Mouse (Mus musculus): Measurements from ENCODE around the gene Polk. TPM values are rescaled to one million over a fixed set of nuclear protein-coding genes. Genes with fewer than 3 reads are reported as not detected.

Polk gene
- polyA plus RNA-seq, 1 experiment from 2014 or later, result 7.7 TPM

GRCm38 (mm10) chr13:96527022-96527421 lies 15.4 kb downstream of the Polk start:
- Histone ChIP-seq H3K4me3 (no peak overlapping the region), H3K9me3 (no peaks in the 10 kb centered on the region), H3K36me3 (no peaks in the 10 kb centered on the region), H3K9ac (no peak overlapping the region), H3K27ac (no peak overlapping the region), H3K4me2 (replicated peaks) (no peak overlapping the region), H3K27me3 (replicated peaks) (no peaks in the 10 kb centered on the region), H3K4me1 (no peaks in the 10 kb centered on the region)
- no peak for ATAC-seq (ENCODE audit: low FRiP score, low read depth)
- WGBS, result 95% methylated on average over 3 of the region's 3 CpGs

DNA sequence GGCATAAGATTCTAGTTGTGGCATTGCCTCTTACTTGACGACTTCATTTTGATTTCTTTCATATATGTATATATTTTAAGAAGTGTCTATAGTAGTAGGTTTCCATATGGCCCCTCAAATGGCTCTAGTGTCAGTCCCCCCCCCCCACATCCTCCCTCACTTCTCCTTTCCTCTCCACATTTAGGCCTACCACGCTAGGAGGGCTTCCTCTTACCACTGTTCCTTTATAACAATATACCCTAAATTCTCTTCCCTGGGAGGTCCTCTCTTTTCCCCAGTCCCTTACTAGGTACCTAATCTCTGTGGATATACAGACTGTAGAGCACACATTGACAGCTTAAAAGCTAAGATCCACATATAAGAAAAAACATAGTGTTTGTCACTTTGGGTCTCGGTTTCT lies 21.1 kb downstream of the Polk start:
- Histone ChIP-seq H3K4me1 (no peaks in the 10 kb centered on the region), H3K36me3 (peaks cover 2% of the 10 kb centered on the region; the same call in 1 of the 2 replicates), H3K9me3 (no peaks in the 10 kb centered on the region), H3K27ac (no peak overlapping the region), H3K27me3 (replicated peaks) (no peaks in the 10 kb centered on the region), H3K9ac (no peak overlapping the region), H3K4me3 (no peak overlapping the region), H3K4me2 (replicated peaks) (no peak overlapping the region)
- ATAC-seq (ENCODE audit: low FRiP score, low read depth), result no peak
- 94% methylated on average over 3 of the region's 3 CpGs for WGBS

- peaks cover 4% of the 10 kb centered on the region; the same call in 1 of the 2 replicates for H3K36me3 ChIP-seq
These were observed 25.0 kb downstream of the Polk start for GRCm38 (mm10) chr13:96517335-96517734.

DNA sequence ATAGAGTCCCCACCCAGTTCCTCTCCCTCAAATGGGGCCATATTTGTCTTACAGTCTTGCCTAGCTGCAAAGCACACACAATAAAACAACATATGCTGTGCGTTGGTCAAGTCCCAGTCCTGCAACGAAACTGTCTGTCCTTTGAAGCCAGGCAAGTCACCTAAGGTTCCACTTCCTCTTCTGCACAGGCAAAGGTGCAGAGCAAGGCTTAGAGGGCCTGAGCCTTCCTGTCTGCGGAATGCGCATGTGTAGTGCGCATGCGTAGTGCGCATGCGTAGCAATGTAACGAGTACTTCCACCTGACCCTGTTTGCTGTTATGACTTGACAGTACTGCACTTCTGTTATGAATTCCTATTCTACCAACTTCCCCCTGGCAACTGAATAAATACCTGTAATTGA lies 26.1 kb downstream of the Polk start:
- no peaks in the 10 kb centered on the region for H3K9me3 ChIP-seq
- no peak overlapping the region for H3K4me3 ChIP-seq
- no peaks in the 10 kb centered on the region for H3K27me3 ChIP-seq (replicated peaks)
- no peak overlapping the region for H3K27ac ChIP-seq
- no peak overlapping the region for H3K9ac ChIP-seq
- WGBS, result 93% methylated on average over 9 of the region's 9 CpGs
- no peaks in the 10 kb centered on the region for H3K4me1 ChIP-seq
- no peak for ATAC-seq (ENCODE audit: low FRiP score, low read depth)
- no peak overlapping the region for H3K4me2 ChIP-seq (replicated peaks)
- peaks cover 4% of the 10 kb centered on the region; the same call in 1 of the 2 replicates for H3K36me3 ChIP-seq

More at GRCm38 (mm10) chr13:96517335-96517734, 25.0 kb downstream of the Polk start:
- Histone ChIP-seq H3K27me3 (replicated peaks) (no peaks in the 10 kb centered on the region), H3K9ac (no peak overlapping the region), H3K4me3 (no peak overlapping the region), H3K27ac (no peak overlapping the region), H3K4me1 (no peaks in the 10 kb centered on the region), H3K4me2 (replicated peaks) (no peak overlapping the region), H3K9me3 (no peaks in the 10 kb centered on the region)
- no peak for ATAC-seq (ENCODE audit: low FRiP score, low read depth)
- WGBS, result 94% methylated on average over 2 of the region's 2 CpGs

DNA sequence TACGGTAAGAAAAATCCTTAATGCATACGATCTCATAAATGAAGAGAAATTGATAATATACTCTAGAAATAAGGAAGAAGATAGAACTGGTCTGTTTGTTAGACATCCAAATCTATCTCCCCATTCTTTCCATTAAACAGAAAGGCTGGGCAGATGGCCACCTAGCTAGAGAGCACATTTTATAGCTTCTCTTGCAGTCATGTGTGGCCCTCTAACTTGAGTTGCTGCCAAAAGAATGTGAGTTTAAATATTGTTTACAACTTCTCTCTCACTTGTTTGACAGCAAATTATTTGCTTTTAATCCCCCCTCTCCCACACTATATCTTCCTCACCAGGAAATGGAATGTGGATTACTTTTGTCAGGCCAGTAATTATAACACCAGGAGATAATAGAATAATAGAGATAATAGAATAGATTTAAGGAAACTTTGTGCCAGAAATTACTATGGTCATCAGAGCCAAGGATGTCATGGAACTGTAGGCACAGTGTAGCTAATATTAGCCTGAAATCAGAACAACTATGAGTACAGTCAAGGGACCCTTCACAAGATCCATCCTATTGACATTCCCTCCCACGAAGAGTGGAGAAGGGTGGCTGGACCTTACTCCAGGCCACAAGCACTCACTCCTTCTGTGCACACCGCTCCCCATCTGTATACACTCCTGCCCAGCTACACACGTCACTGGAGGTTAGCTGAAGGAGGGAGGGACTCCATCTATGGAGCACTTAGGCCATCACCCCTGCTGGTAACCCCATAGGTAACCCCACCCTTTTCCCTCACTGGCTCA lies 28.0 kb downstream of the Polk start:
- H3K27ac ChIP-seq, result no peak overlapping the region
- H3K36me3 ChIP-seq, result peaks cover 4% of the 10 kb centered on the region; the same call in 1 of the 2 replicates
- H3K9me3 ChIP-seq, result no peaks in the 10 kb centered on the region
- 78% methylated on average over 5 of the region's 5 CpGs for WGBS
- no peak overlapping the region for H3K4me3 ChIP-seq
- no peaks in the 10 kb centered on the region for H3K27me3 ChIP-seq (replicated peaks)
- H3K4me2 ChIP-seq (replicated peaks), result no peak overlapping the region
- H3K9ac ChIP-seq, result no peak overlapping the region
- ATAC-seq (ENCODE audit: low FRiP score, low read depth), result no peak
- H3K4me1 ChIP-seq, result no peaks in the 10 kb centered on the region

DNA sequence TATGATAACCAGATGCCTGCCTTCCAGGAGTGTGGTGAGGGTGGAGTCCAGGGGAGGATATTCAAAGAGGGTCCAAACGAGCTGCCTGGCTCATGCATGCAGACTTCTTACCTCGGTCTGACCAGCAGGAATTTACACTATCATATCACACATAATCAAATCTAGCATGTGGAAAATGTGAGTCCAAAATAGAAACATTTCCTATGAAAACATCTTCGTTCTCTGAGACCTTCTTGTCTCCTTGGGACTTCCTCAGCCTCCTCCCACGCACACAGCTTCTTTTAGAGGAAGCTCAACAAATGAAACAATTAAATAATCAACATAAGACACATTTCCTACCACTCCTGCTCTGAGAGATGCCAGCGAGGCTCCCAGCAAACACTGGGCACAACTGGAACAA lies 30.5 kb downstream of the Polk start:
- H3K27ac ChIP-seq, result no peak overlapping the region
- no peak overlapping the region for H3K9ac ChIP-seq
- no peak overlapping the region for H3K4me2 ChIP-seq (replicated peaks)
- no peaks in the 10 kb centered on the region for H3K9me3 ChIP-seq
- peaks cover 4% of the 10 kb centered on the region; the same call in 1 of the 2 replicates for H3K36me3 ChIP-seq
- H3K27me3 ChIP-seq (replicated peaks), result no peaks in the 10 kb centered on the region
- 78% methylated on average over 5 of the region's 5 CpGs for WGBS
- ATAC-seq (ENCODE audit: low FRiP score, low read depth), result no peak
- no peaks in the 10 kb centered on the region for H3K4me1 ChIP-seq
- no peak overlapping the region for H3K4me3 ChIP-seq

- Histone ChIP-seq H3K4me3 (no peak overlapping the region), H3K9ac (no peak overlapping the region), H3K27me3 (replicated peaks) (no peaks in the 10 kb centered on the region), H3K36me3 (peaks cover 2% of the 10 kb centered on the region; the same call in 1 of the 2 replicates), H3K27ac (no peak overlapping the region), H3K9me3 (no peaks in the 10 kb centered on the region), H3K4me1 (no peaks in the 10 kb centered on the region), H3K4me2 (replicated peaks) (no peak overlapping the region)
- 89% methylated on average over 1 of the region's 1 CpGs for WGBS
- ATAC-seq (ENCODE audit: low FRiP score, low read depth), result no peak
These were observed 31.1 kb downstream of the Polk start for GRCm38 (mm10) chr13:96511262-96511661.

- 87% methylated on average over 13 of the region's 13 CpGs for WGBS
- no peak overlapping the region for H3K9ac ChIP-seq
- H3K4me2 ChIP-seq (replicated peaks), result no peak overlapping the region
- H3K36me3 ChIP-seq, result no peaks in the 10 kb centered on the region
- no peak overlapping the region for H3K27ac ChIP-seq
- no peaks in the 10 kb centered on the region for H3K27me3 ChIP-seq (replicated peaks)
- H3K4me1 ChIP-seq, result no peaks in the 10 kb centered on the region
- no peaks in the 10 kb centered on the region for H3K9me3 ChIP-seq
- ATAC-seq (ENCODE audit: low FRiP score, low read depth), result no peak
- H3K4me3 ChIP-seq, result no peak overlapping the region
These were observed 31.7 kb downstream of the Polk start for GRCm38 (mm10) chr13:96510635-96511034.

- no peaks in the 10 kb centered on the region for H3K36me3 ChIP-seq
- no peaks in the 10 kb centered on the region for H3K4me1 ChIP-seq
- 94% methylated on average over 4 of the region's 4 CpGs for WGBS
- no peak for ATAC-seq (ENCODE audit: low FRiP score, low read depth)
- no peak overlapping the region for H3K4me2 ChIP-seq (replicated peaks)
- H3K27me3 ChIP-seq (replicated peaks), result no peaks in the 10 kb centered on the region
- H3K9me3 ChIP-seq, result no peaks in the 10 kb centered on the region
- no peak overlapping the region for H3K9ac ChIP-seq
- no peak overlapping the region for H3K27ac ChIP-seq
- no peak overlapping the region for H3K4me3 ChIP-seq
These were observed 34.8 kb downstream of the Polk start for GRCm38 (mm10) chr13:96507541-96507940.

GRCm38 (mm10) chr13:96506313-96506712 lies 36.1 kb downstream of the Polk start:
- Histone ChIP-seq H3K4me3 (no peak overlapping the region), H3K9ac (no peak overlapping the region), H3K27ac (no peak overlapping the region), H3K27me3 (replicated peaks) (no peaks in the 10 kb centered on the region), H3K9me3 (no peaks in the 10 kb centered on the region), H3K4me2 (replicated peaks) (no peak overlapping the region), H3K4me1 (no peaks in the 10 kb centered on the region), H3K36me3 (no peaks in the 10 kb centered on the region)
- ATAC-seq (ENCODE audit: low FRiP score, low read depth), result no peak
- WGBS, result 69% methylated on average over 6 of the region's 6 CpGs

DNA sequence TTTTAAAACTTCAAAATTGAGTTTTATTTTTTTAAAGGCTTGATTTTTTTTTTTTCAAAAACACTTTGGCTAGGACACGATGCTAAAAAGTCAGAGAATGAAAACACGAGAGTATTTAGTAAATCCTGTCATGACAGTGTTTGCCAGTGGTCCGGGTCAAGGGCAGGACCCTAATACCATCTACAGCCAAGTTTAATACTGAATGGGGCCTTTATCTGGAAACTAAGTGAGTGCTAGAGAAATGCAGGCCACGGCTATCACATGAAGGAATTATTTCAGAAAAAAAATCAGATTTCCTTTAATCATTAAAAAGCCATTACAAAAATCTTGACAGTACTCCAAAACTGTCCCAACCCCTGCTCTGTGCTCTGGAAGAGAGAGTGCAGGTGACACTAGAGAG lies 36.7 kb downstream of the Polk start:
- H3K4me3 ChIP-seq, result no peak overlapping the region
- H3K4me2 ChIP-seq (replicated peaks), result no peak overlapping the region
- no peaks in the 10 kb centered on the region for H3K4me1 ChIP-seq
- H3K36me3 ChIP-seq, result no peaks in the 10 kb centered on the region
- H3K27me3 ChIP-seq (replicated peaks), result no peaks in the 10 kb centered on the region
- no peak overlapping the region for H3K27ac ChIP-seq
- 84% methylated on average over 4 of the region's 4 CpGs for WGBS
- ATAC-seq (ENCODE audit: low FRiP score, low read depth), result no peak
- H3K9ac ChIP-seq, result no peak overlapping the region
- H3K9me3 ChIP-seq, result no peaks in the 10 kb centered on the region

- no peaks in the 10 kb centered on the region for H3K9me3 ChIP-seq
- H3K4me3 ChIP-seq, result no peak overlapping the region
- no peak overlapping the region for H3K27ac ChIP-seq
- no peak for ATAC-seq (ENCODE audit: low FRiP score, low read depth)
- no peaks in the 10 kb centered on the region for H3K36me3 ChIP-seq
- H3K27me3 ChIP-seq (replicated peaks), result no peaks in the 10 kb centered on the region
- WGBS, result 79% methylated on average over 2 of the region's 2 CpGs
- H3K4me2 ChIP-seq (replicated peaks), result no peak overlapping the region
- H3K9ac ChIP-seq, result no peak overlapping the region
- H3K4me1 ChIP-seq, result no peaks in the 10 kb centered on the region
These were observed 42.5 kb downstream of the Polk start for GRCm38 (mm10) chr13:96499891-96500290.

DNA sequence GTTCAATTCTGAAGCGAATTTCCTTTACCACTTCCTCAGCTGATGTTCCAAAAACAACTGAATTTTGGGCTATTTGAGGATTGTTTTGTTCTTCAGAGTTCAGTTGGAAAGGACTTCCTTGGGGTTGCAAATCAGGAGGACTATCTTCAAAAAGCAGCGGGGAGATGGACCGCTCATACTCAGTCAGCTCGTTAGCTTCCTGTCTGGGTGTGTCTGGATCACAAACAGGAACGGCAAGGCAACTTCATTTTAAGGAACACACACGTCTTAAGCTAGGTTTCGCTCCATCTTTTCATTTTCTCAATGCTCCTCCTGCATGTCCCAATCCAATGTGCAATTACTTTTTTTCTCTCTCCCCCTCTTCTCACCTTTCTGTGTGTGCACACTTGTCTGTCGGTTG lies 45.7 kb downstream of the Polk start:
- H3K36me3 ChIP-seq, result no peaks in the 10 kb centered on the region
- no peaks in the 10 kb centered on the region for H3K27me3 ChIP-seq (replicated peaks)
- WGBS, result 91% methylated on average over 8 of the region's 8 CpGs
- H3K4me1 ChIP-seq, result no peaks in the 10 kb centered on the region
- no peak for ATAC-seq (ENCODE audit: low FRiP score, low read depth)
- H3K9me3 ChIP-seq, result no peaks in the 10 kb centered on the region
- no peak overlapping the region for H3K4me2 ChIP-seq (replicated peaks)
- no peak overlapping the region for H3K9ac ChIP-seq
- no peak overlapping the region for H3K27ac ChIP-seq
- no peak overlapping the region for H3K4me3 ChIP-seq
